Mouse (Mus musculus) layer of hippocampus, adult 18-20 months (tissue): Measurements from ENCODE around the gene 1700074P13Rik. TPM values are rescaled to one million over a fixed set of nuclear protein-coding genes. Genes with fewer than 3 reads are reported as not detected.
"Not testable (repeated sequence)": the region's sequence is repeated elsewhere in the genome, so short reads cannot be mapped to it uniquely, and the experiment has no call there.

ENCODE experiments used
- DNase-seq, 2 experiments: peaks; one replicate each; pipeline ENCODE4 v3.0.0; 2022; ENCODE audit warnings: low spot score in 2 of 2
- long read RNA-seq: library from polyadenylated mRNA; stranded (forward); transcript quantifications from one replicate; pipeline ENCODE4 v2.0.0, GENCODE M21; 2021
- total RNA-seq, 2 experiments: library from RNA; stranded (reverse); gene quantifications; 2 replicates each; pipeline ENCODE4 v1.2.3; 2021

Gene 1700074P13Rik
- total RNA-seq: not detected
- long read RNA-seq: 0 reads

DNA sequence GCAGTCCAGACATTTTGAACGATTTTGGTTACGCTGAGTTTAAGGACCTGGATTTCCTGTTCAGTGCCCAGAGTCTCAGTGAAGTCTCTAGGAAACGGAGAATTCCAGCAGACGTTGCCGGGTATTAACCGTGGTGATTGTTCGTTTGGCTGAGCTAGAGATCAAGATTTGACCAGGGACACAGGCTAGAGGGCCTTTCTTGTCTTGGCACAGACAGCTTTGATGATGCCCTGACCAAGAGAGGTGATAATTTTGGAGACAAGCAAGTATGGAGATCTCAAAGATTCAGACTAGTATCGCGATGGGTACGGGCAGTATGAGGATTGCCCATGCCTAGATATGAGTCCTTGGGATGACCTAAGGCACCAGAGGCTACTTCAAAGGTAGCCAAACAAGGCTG lies at the start of gene 1700074P13Rik:
Gene 1700074P13Rik, minus strand, starts transcription at position 101 of the 400 bp plus-strand sequence.
- no peak for DNase-seq

DNA sequence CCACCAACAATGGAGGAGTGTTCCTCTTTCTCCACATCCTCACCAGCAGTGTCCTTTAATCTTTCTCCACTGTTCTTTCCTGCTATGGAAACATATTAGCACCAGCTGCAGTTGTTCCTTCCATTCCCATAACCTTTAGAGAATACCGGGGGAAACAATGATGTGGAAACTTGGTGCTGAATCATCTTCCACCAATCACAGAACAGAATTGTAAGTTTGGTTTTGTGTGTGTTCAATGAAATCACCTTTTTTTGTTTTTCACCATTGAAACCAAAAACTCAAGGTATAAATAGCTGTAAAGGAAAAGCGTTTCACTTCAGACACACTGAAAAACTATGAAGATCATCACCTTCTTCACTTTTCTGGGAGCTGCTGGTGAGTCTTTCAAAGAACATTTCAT lies 24.1 kb upstream of the 1700074P13Rik start, which contains the start of gene 1810009J06Rik:
Gene 1810009J06Rik, plus strand, starts transcription at position 301 of the 400 bp plus-strand sequence.
- not testable (repeated sequence) for DNase-seq

DNA sequence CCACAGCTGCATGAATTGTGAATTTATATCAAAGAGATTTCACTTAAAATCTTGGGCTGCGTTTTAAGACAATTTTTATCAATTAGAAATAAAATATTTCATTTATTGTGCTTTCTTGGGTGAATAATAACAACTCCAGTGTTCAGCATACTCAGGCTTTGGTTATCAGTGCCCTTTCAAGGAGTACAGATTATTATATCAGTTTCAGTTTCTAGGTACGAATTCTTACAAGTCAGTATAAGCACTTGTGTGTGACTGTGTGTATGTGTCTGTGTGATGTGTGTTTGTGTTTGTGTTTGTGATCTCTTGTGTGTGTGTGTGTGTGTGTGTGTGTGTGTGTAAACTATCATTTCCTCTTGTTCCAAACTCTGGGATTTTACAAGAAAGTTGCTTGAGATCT lies 13.4 kb upstream of the 1700074P13Rik start:
- no peak for DNase-seq

DNA sequence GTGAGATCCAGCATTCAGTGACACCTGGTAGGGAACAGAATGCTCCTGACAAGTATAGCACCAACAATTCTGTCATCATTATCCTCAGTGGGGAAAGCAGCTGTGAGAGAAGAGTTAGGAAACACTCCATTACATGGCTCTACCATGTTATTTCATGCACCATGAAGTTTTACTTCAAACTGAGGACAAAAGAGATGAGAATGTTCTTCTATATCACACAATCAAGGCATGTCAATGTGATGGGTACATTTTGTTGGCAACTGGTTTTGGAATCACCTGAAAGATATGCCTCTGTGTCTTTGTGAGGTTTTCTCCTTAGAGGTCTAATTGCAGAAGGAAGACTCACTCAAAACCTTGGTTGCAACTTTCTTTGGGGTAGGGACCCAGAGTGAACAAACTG lies 11.4 kb upstream of the 1700074P13Rik start, which contains the start of gene Gm4744:
Gene Gm4744, minus strand, starts transcription at position 101 of the 400 bp plus-strand sequence.
- no peak for DNase-seq

DNA sequence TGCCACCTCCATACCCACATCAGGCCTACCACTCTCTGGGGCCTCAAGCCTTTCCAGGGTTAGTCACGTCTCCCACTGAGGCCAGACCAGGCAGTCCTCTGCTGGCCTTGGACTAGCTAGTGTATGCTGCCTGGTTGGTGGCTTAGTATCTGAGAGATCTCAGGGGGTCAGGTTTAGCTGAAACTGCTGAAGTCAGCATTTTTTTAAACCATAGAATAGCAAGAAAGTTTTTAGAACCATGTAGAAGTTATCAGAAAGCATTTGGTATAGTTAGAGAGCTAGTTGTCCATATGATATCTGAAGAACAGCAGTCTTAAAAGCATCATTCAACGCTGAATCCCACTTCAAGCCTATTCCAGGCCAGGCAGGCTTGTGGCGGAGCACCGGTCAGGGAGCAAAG lies 20.4 kb downstream of the 1700074P13Rik start:
- DNase-seq: no peak

DNA sequence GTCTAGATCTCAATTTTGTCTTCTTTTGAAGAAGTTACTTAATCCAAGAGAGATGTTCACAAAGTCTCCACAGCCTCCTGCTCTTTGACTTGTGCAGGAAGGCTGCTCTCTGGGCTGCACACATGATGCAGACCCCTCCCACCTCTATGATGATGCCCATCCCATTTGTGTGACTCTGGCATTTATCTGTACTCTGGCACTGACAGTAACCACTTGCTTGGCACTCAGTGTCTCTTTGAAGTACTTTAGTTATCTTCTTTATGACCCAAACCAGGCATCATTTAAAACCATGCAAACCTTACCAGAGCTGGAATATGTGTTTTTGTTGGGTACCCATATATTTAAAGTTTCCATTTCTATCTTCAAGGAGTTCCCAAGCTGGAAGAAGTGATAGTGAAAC lies 40.1 kb downstream of the 1700074P13Rik start, which contains the start of gene Prss58:
Gene Prss58, minus strand, starts transcription at position 101 of the 400 bp plus-strand sequence.
- no peak for DNase-seq

DNA sequence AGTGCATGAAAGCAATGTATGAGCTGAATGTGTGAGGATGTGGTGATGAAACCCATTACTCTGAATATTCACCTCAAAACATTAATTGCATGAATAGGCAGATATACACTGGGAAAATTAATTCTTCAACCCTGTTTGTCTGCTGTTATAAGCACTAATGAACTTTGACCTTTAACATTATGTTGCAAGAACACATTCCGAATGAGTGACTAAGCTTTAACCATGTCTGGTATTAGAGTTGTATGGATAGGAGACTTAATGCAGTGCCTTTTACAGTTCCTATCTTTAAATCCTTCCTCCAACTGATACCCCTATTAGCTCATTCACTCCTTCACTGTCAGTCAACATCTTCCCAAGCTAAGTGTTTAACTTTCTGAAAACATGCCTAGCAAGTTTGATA lies 45.6 kb downstream of the 1700074P13Rik start:
- DNase-seq: no peak

DNA sequence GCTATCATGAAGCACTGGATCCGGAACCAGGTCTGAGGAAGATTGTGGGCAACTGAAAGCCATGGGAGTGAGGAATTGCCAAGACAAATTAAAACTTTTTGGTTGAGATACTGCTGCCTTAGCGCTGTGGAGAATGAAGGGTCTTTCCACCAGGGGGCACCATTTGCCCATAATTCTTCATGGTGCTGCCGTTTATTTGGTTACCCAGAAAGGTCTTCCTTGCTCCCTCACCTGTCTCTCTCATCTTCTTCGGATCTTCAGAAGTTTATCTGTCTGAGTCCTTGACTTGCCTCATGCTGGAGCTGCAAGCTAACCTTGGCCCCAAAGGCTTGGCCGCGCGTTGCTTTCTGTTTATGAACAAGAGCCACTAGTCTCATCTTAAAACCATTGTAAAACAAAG lies 46.8 kb downstream of the 1700074P13Rik start:
- DNase-seq: peak in 1 of 2 experiments; percentile 20

DNA sequence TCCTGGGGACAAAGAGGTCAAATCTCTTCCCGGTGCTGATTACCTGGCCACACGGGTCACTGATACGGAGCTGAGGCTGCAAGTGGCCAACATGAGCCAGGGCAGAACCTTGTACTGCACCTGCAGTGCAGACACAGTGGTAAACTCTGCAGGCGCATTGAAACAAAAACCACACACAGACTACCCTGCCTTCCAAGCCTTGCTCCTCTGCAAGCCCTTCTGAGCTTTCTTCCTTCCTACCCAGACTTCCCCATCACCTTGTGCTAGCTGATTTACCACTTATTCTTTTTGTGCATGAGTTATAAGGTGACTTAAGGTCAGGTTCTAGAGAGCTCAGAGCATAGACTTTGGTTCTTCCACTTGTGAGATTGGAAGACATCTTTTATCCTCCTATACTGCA lies 48.6 kb downstream of the 1700074P13Rik start:
- no peak for DNase-seq

DNA sequence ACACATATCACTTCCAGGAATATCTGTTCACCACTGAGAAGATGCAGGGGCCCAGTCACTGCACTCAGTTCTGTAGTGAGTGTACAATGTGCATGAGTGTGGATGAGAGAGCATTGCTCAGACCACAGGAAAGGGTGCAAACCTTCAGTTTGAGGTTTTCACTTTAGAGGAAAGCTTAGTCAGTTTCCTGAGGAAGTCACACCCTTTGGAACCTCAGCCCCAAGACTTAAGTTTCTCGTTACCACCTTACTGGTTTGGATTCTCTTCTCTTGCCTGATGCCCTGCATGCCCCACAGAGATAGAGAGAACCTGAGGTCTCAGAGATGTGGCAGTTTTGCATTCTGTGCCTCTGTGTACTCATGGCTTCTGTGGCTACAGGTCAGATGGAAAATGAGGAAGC lies 49.4 kb downstream of the 1700074P13Rik start:
- DNase-seq: no peak

DNA sequence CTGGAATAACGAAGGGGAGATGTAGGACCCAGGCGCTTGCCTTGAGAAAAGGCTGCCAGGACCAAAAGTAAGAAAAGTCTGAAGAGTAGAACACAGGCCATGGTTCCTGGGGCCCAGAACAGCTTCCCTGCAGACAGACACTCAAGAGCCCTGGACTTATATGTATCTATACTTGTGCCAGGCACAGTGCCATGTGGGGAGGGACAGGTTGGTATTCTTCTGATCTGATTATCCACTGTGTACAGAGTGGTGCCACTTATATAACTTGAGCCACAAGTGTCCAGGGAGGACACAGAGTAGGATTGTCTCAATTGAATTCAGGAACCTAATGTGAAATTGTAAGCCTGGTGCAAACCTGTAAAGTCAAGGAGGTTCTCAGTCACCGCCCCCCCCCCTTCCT lies 53.0 kb downstream of the 1700074P13Rik start, which contains the start of gene Moxd2:
Gene Moxd2, minus strand, starts transcription at position 101 of the 400 bp plus-strand sequence.
- no peak for DNase-seq

Other genes with a start within 250 kb of the 1700074P13Rik start
- not detected for gene Moxd2, start 53.1 kb downstream of the 1700074P13Rik start, total RNA-seq
- gene Prss58, start 40.2 kb downstream of the 1700074P13Rik start, total RNA-seq: not detected
- not detected for gene Gm4744, start 11.3 kb upstream of the 1700074P13Rik start, total RNA-seq
- gene 1810009J06Rik, start 24.2 kb upstream of the 1700074P13Rik start, total RNA-seq: not detected
- gene Gm2663, start 58.9 kb upstream of the 1700074P13Rik start, total RNA-seq: not detected
- not detected for gene 2210010C04Rik, start 95.0 kb upstream of the 1700074P13Rik start, total RNA-seq